Mouse (Mus musculus) A20 (cell line): ENCODE measurements around the gene Gm21822.
"Not testable (repeated sequence)": the region's sequence is repeated elsewhere in the genome, so short reads cannot be mapped to it uniquely, and the experiment has no call there.

ENCODE experiments used
- DNase-seq: peaks from one replicate; pipeline ENCODE4 v3.0.0-alpha.2; 2011; ENCODE audit warnings: low read depth, low spot score

Gene Gm21822

GRCm38 (mm10) chrY:18654182-18654581 is at the start of gene Gm21822:
Gene Gm21822, plus strand, starts transcription at chrY:18654482.
- DNase-seq = not testable (repeated sequence)
